Mouse (Mus musculus): ENCODE data around the gene Nostrin.

- TF ChIP-seq CTCF (conservative IDR thresholded peaks at IDR 0.05; ENCODE audit: low read length) (no peak), NANOG (IDR thresholded peaks at IDR 0.05; ENCODE audit: borderline replicate concordance, low read length) (no peak), POU5F1 (IDR thresholded peaks at IDR 0.05; ENCODE audit: borderline replicate concordance, low read length) (no peak)
Measured at GRCm38 (mm10) chr2:69232101-69232500, 96.5 kb downstream of the Nostrin start.
